Mouse (Mus musculus) frontal cortex, postnatal 10 days (tissue): ENCODE measurements around the gene Rasa3.

Experiments
- DNase-seq, 2 experiments: peaks; one replicate each; pipeline ENCODE4 v3.0.0; 2022; ENCODE audit warnings: low spot score in 2 of 2, mixed read lengths in 1 of 2

Rasa3 gene

DNA sequence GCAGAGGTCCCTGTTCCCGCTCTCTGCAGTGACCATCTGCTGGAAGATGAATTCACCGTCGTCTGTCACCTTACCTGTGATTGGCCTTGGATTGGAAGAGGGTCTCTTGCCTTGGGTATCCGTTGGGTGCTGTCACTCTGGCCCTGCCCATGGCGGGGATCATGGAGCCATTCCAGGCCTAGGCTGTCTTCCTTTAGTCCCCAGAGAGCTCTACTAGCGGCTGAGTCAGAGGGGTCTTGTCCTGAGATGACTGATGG is 125.9 kb downstream of the Rasa3 start:
- no peak for DNase-seq

DNA sequence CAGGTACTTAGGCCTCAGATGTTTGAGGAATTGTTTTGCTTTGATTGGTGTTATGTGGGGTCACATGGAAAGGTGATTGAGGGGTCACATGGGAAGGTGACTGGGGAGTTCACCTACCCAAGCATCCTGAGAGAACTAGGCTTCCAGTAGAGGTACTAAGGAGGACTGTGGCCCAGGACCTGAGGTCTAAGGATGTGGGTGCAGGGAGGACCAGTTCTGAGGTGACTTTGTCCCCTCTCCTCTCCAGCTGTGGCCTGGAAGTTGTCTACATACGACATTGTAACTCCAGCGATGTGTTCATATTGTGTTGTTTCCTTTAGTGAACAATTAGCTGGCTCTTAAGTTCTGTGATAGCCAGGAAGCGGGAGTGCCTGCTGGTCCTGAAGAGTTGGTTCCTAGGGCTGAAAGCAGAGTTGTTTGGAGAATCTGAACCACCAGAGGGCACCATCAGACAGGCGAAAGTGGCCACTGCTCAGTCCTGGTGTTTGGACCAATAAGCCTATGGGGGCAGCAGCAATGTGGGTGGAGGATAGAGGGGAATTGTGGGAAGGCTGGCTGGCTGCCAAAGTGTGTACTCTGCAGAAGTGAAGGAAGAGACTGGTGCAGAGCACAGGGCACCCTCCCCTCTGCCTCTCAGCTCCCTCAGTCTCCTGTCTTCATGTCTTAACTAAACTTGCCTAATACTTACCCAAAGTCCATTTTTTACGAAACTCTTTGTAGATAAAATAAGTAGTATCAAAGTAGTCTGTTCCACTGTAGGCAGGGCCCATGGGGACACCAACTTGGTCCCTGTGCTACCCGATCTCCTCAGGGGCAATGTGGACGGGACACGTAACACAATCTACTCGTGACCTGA is 126.5 kb downstream of the Rasa3 start:
- peak; percentile 88 to 90 for DNase-seq

GRCm38 (mm10) chr8:13548831-13549230 is 128.6 kb downstream of the Rasa3 start:
- DNase-seq = no peak

GRCm38 (mm10) chr8:13548235-13548634 is 129.2 kb downstream of the Rasa3 start:
- DNase-seq = peak in 1 of 2 experiments; percentile 33

DNA sequence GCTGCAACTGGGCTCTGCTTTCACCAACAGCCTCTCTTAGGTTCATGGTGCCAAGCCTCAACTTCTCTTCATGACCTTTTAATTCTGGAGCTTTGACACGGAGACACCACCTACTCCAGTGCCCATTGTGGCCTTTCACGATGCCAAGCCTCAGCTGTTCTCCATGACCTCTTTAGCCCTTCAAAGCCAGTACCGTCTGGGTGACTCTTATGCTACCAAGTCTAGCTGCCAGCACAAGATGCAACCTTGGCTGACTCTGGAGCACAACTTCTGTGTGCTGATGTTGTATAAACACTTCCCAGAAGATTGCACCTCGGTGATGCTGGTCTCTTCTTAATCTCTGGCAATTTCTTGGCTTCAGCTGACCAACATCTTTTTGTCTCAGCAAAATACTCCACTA is 131.0 kb downstream of the Rasa3 start:
- no peak for DNase-seq

DNA sequence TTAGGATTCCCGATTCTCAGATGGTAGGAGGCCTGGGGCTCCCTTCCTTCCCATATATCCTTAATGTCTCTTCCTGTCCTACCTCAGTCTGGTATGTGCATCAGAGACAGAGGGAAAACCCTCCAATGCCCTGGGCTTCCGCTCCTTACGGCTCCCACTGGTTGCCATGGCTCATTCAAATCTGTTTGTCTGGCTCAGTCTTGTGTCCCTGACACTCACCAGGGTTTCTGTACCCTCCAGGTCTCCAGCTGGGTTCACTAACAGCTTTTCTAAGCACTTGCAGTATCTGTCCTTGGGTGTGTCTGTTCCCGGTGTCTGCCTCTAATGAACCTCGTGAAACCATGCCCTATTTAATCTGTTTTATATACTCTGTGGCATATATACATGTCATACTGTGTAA is 135.9 kb downstream of the Rasa3 start:
- no peak for DNase-seq

GRCm38 (mm10) chr8:13540122-13540521 is 137.3 kb downstream of the Rasa3 start:
- DNase-seq = no peak

- peak; percentile 51 to 61 for DNase-seq
Measured at GRCm38 (mm10) chr8:13538821-13539220, 138.6 kb downstream of the Rasa3 start.

DNA sequence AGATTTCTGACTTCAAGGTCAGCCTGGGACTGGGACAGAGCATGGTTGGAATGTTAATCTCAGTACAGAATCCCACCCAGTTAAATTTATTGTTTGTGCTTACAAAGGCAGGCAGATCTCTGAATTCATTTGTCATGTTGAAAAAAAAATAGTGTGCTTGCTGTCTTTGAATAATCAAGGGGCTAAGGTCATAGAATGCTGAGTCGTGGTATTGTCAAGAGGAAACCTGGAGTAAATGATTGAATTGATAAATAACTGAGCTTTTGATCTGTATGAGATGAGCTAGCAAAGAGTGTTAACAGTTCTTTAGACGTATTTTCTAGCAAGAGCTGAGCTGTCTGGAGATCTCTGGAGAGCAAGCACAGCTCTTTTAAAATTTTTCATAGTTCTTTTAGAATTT is 140.3 kb downstream of the Rasa3 start:
- no peak for DNase-seq

DNA sequence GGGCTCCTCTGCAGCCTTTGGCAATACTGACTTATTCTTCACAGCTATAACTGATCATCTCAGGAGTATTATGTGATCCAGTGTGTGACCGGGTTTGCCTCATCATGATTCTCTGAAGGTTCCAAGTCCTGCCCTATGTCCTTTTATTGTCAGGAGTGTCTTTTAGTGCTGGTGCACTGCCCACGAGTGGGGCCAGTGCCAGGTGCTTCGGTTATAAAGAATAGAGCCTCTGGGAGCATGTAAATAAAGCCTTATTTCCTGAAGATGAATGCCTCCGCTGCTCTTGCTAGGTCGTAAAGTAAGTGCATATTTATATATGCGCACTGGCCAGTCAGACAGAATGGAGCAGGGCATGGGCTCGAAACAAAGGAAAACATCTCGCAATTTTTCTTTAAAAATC is 144.3 kb downstream of the Rasa3 start:
- DNase-seq = no peak

GRCm38 (mm10) chr8:13531602-13532171 is 145.7 kb downstream of the Rasa3 start:
- no peak for DNase-seq

GRCm38 (mm10) chr8:13530941-13531340 is 146.5 kb downstream of the Rasa3 start:
- peak; percentile 74 to 82 for DNase-seq

DNA sequence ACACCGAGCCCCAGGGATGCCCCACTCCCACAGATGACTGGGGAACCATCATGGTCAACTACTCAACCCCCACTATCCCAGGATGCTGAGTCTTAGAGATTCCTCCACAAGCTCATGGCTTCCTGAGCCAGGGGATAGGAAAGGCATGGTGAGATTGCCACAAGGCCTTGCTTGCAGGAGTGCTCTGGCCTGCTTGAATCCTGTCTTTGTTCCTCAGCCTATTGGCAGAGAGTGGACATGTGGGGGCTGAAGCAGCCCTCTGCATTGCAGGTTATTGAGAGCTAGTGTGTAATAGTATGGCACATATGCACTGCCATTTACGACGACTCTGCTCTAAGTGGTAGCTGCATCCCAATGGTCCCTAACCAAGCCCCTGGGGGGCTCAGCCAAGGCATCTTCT is 147.0 kb downstream of the Rasa3 start:
- no peak for DNase-seq

DNA sequence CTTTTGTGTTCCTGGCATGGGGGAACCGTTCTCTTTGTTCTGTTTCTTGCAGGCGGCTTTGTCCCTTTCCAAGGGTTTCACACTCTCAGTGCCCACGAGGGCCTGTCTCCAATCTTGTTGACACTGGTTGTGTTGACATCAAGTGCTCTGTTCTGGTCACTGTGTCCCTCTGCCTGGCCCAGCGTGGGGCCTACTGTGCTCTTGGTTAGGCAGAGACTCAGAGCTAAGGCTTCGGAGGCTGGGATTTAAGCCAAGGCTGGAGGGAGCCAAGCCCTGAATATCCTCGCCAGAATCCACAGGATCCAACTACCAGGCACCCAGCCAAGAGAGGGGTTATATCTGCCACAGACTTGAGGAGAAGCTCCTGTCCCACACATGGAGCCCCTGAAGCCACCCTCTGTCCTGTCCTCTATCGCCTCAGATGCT is 147.5 kb downstream of the Rasa3 start:
- peak; percentile 72 to 73 for DNase-seq

- no peak for DNase-seq
Measured at GRCm38 (mm10) chr8:13529011-13529840, 148.2 kb downstream of the Rasa3 start.

DNA sequence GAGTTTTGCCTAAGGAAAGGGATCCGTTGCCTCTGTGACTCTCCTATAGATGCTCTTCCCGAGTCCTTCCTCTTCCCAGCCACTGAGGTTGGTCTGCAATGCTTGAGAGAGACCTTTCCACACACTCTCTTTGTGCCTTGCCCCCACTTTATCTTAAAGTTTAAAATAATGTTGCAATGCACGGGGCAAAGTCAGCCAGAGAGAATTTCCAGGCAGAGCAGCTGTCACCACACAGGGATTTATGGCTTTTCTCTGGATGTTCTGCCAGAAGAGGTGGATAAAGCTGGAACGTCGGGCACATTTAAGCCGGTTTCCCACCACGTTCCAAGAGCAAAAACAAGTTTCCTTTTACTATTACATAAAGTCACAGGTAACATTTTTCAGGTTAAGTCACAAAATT is 156.0 kb downstream of the Rasa3 start:
- DNase-seq = no peak

GRCm38 (mm10) chr8:13520349-13520748 is 157.1 kb downstream of the Rasa3 start:
- no peak for DNase-seq

DNA sequence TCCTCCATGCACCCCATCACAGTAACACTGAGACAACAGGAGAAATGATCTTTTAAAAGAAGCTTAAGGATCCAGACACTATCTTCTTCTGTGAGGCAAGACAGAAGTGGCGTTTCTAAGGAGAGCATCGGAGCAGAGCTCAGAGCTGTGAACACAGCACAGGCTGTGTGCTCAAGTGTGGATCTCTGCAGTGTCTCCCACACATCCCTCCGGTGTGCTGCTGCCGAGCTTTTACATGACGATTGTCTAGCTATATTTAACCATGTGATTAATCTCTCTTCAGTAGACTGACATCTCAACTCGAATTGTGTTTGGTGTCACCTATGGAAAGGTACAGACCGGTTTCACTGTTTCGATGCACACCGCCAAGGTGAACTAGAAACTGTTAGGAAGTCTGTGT is 157.9 kb downstream of the Rasa3 start:
- no peak for DNase-seq

DNA sequence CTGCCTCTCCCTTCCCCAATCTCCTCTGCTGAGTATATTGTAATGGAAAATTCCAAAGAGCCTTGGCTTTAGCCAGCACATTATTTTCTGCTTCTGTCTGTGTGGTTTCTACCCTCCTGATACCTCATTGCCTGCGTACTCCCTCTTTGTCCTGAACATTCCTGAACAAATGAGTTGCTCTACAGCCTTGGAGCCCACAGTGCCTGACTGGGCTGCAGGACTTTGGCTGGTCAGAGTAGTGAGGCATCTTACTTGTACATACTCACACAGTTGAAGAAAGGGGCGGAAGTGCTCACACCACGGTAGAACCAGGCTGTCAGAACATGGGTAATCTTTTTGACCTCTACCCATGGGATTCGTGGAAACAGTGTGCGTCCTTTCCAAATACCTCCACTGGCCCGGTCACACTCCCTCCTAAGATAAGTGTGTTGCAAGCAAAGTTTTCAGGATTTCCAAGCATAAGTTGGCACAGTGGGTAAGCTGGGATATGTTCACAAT is 160.1 kb downstream of the Rasa3 start:
- no peak for DNase-seq
